Mouse (Mus musculus) midbrain, embryonic 16.5 days (tissue): ENCODE results near the gene Tex22. TPM values are rescaled to one million over a fixed set of nuclear protein-coding genes. Genes with fewer than 3 reads are reported as not detected.

Experiments used
- ATAC-seq: fragments of 200-750 bp; cut with Nextera tagmentation; 2 replicates; pipeline ENCODE4 v1.8.0; 2017; ENCODE audit warnings: moderate TSS enrichment
- H3K27ac ChIP-seq: fragments of 300-500 bp; sonication (generic); 2 replicates; pipeline ENCODE4 v1.5.1; 2014; ENCODE audit warnings: mild to moderate bottlenecking, low read length, mixed read lengths
- H3K27me3 ChIP-seq: fragments of 300-500 bp; sonication (generic); 2 replicates; pipeline ENCODE4 v1.6.1; 2014; ENCODE audit warnings: low read depth, low read length, mixed read lengths; ENCODE audit not compliant: control insufficient read depth, insufficient read depth
- H3K36me3 ChIP-seq: fragments of 300-500 bp; sonication (generic); 2 replicates; pipeline ENCODE4 v1.6.1; 2014; ENCODE audit warnings: mild to moderate bottlenecking, low read length, moderate library complexity, mixed read lengths; ENCODE audit not compliant: control insufficient read depth, insufficient read depth
- H3K4me1 ChIP-seq: fragments of 300-500 bp; sonication (generic); 2 replicates; pipeline ENCODE4 v1.6.1; 2014; ENCODE audit warnings: mild to moderate bottlenecking, low read length, mixed read lengths; ENCODE audit not compliant: control insufficient read depth, insufficient read depth
- H3K4me2 ChIP-seq: fragments of 300-500 bp; sonication (generic); 2 replicates; pipeline ENCODE4 v1.6.1; 2014; ENCODE audit warnings: mild to moderate bottlenecking, low read length, mixed read lengths
- H3K4me3 ChIP-seq: fragments of 300-500 bp; sonication (generic); 2 replicates; pipeline ENCODE4 v1.5.1; 2014; ENCODE audit warnings: low read depth, mild to moderate bottlenecking, low read length, moderate library complexity, mixed read lengths
- H3K9ac ChIP-seq: fragments of 300-500 bp; sonication (generic); 2 replicates; pipeline ENCODE4 v1.6.1; 2014; ENCODE audit warnings: low read depth, low read length, mixed read lengths
- H3K9me3 ChIP-seq: fragments of 300-500 bp; sonication (generic); replicated peaks from 2 replicates; pipeline ENCODE4 v1.6.1; 2014; ENCODE audit warnings: mild to moderate bottlenecking, low read length, mixed read lengths; ENCODE audit not compliant: control insufficient read depth, poor library complexity, severe bottlenecking
- WGBS: fragments of 180-500 bp; shearing (Covaris S2); extraction: QIAGEN DNeasy Blood & Tissue Kit; methylation state at CpG from one replicate; pipeline ENCODE4 v1.1.7; 2014; 5-methylcytosine and 5-hydroxymethylcytosine counted together
- polyA plus RNA-seq: library from polyadenylated mRNA; unstranded; fragments of >200 nt; fragmentation: Nextera tagmentation; extraction: Ambion mirVana; gene quantifications from 2 replicates; pipeline ENCODE4 v1.2.1, GENCODE M21; 2015

Tex22 gene
- polyA plus RNA-seq, 1 experiment from 2014 or later, result not detected

DNA sequence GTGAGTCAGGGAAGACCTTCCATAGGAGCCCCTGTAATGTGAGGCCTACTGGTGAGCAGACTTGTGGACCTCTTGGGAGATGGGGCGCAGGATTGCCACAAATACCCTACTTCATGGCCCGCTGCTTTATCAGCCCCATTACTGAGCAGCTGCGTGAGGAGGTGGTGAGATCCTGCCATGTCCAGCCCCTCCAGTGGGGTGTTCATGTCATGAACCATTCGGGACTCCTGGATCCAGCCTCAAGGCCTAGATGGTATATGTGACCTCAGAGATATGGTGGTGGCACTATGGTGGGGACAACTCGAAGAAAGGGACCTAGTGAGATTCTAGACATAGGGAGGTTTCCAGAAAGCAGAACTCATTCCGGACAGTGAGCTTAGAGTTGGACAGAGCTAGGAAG, 14.8 kb downstream of the Tex22 start:
- Histone ChIP-seq H3K4me1 (no peaks in the 10 kb centered on the region), H3K9me3 (no peaks in the 10 kb centered on the region), H3K27ac (no peak overlapping the region), H3K4me3 (no peak overlapping the region), H3K9ac (no peak overlapping the region), H3K27me3 (no peaks in the 10 kb centered on the region), H3K36me3 (no peaks in the 10 kb centered on the region), H3K4me2 (no peak overlapping the region)
- 89% methylated on average over 6 of the region's 6 CpGs for WGBS
- no peak for ATAC-seq

DNA sequence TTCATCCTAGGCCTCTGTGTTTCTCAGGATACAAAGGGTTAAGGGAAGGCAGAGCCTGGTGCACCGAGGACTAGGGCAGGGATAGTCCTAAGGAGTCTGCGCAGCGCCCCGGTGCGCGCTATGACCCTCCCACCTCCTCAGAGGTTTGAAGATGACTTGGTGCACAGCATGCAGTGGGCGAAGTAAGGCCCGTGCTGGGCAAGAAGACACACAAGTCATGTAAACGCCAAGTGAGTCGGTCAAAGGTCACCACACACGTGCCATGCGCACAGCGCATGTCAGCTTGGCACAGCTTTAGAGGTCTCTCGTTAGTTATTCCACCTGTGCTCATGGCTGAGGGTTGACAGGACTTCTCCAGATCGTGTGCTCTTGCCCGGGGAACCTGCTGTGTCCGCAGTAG, 15.8 kb downstream of the Tex22 start:
- WGBS, result 83% methylated on average over 17 of the region's 17 CpGs
- no peak overlapping the region for H3K9ac ChIP-seq
- no peaks in the 10 kb centered on the region for H3K4me1 ChIP-seq
- no peaks in the 10 kb centered on the region for H3K9me3 ChIP-seq
- no peaks in the 10 kb centered on the region for H3K27me3 ChIP-seq
- H3K27ac ChIP-seq, result no peak overlapping the region
- no peaks in the 10 kb centered on the region for H3K36me3 ChIP-seq
- no peak for ATAC-seq
- no peak overlapping the region for H3K4me3 ChIP-seq
- H3K4me2 ChIP-seq, result no peak overlapping the region

DNA sequence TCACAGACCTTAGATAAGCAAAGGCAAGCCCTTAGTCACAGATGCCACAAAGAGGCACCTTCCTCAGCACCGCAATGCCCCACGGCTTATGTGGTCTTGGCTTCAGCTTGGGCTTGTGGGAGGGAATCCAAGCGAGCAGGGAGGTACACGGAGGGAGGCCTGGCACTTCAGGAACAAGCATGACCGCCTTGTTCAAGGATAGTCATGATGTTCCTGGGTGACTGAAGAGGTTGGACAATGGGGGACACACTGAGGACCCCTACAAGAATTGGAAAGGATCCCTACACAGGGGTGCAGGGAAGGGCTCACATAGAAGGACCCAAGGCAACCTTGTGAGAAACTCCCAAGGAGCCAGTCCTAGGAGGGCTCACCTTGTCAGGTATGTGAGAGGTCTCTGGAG, 22.7 kb downstream of the Tex22 start:
- peak; percentile 7; the same call in 1 of the 2 replicates for ATAC-seq
- peak overlapping the region; percentile 100 for H3K4me3 ChIP-seq
- peak overlapping the region; percentile 99 for H3K4me2 ChIP-seq
- no peaks in the 10 kb centered on the region for H3K9me3 ChIP-seq
- H3K36me3 ChIP-seq, result no peaks in the 10 kb centered on the region
- WGBS, result 86% methylated on average over 5 of the region's 5 CpGs
- H3K27ac ChIP-seq, result peak overlapping the region; percentile 74; the same call in 1 of the 2 replicates
- H3K27me3 ChIP-seq, result no peaks in the 10 kb centered on the region
- peaks cover 30% of the 10 kb centered on the region for H3K4me1 ChIP-seq
- peak overlapping the region; percentile 94 for H3K9ac ChIP-seq

DNA sequence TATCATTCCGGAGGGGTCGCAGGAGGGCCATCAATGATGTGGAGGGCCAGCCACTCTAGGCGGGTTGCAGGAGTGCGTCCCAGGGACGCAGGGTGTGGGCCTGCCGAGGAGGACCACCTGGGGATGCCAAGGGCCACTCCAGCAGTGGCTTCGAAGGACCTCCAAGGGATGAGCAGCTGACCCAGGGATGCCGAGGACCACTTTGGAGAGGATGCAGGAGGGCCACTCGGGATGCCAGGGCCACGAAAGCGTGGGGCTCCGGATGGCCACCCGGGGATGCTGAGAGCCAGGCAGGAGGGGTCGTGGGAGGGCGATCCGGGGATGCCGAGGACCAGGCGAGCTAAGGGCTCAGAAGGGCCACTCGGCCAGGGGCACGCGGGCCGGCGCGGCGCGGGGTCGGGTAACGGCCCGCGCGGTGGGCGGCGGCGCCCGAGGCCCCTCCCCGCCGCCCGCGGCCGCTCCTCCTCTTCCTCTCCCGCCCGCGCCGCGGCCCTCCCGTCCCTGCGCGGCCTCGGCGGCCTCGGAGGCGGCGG, 23.5 kb downstream of the Tex22 start, which contains the start of gene Mta1:
Gene Mta1 (plus strand): TSS at position 530 of the 533 bp plus-strand sequence.
- H3K27me3 ChIP-seq, result no peaks in the 10 kb centered on the region
- no peaks in the 10 kb centered on the region for H3K36me3 ChIP-seq
- peaks cover 30% of the 10 kb centered on the region for H3K4me1 ChIP-seq
- H3K4me2 ChIP-seq, result peak within 1 kb of the TSS; percentile 99
- no peaks in the 10 kb centered on the region for H3K9me3 ChIP-seq
- peak within 1 kb of the TSS; percentile 94 for H3K9ac ChIP-seq
- WGBS, result under 1% methylated on average over 35 of the region's 53 CpGs
- peak; percentile 36 for ATAC-seq
- H3K4me3 ChIP-seq, result peak within 1 kb of the TSS; percentile 100
- peak within 1 kb of the TSS; percentile 74 for H3K27ac ChIP-seq

DNA sequence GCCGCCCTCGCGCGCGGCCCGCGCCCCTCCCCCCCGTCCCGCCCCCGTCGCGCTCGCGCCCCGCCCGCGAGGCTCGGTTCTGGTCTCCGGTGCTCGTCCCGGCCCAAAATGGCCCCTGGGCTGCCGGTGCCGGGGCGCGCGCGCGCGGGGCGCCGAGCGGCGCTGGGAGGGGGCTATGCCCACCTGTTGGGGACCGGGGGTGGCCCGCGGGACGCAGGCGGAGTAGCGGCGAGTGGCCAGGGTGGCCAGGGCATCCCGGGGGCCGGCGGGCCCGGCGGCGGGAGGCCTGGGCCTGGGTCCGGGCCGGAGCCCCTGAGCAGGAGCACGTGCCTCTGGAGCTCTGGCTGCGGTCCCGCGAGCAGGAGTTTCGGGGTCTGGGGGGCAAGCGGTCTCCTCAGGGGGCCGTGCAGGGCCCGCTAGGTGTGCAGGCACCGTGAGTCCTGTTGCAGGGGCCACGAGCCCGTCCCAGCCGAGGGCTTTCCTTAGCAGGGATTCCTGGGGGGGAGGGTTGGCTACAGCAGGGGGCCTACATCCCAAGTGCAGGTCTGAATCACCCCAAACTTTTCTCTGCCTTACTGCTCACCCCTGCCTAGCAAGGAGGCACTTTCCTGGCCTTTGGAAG, 24.3 kb downstream of the Tex22 start:
- Histone ChIP-seq H3K4me1 (peaks cover 30% of the 10 kb centered on the region), H3K4me3 (peak overlapping the region; percentile 100), H3K9me3 (no peaks in the 10 kb centered on the region), H3K27me3 (no peaks in the 10 kb centered on the region), H3K27ac (peak overlapping the region; percentile 74), H3K36me3 (no peaks in the 10 kb centered on the region), H3K9ac (peak overlapping the region; percentile 94), H3K4me2 (peak overlapping the region; percentile 94)
- 1% methylated on average over 19 of the region's 60 CpGs for WGBS
- ATAC-seq, result peak; percentile 19; the same call in 1 of the 2 replicates

DNA sequence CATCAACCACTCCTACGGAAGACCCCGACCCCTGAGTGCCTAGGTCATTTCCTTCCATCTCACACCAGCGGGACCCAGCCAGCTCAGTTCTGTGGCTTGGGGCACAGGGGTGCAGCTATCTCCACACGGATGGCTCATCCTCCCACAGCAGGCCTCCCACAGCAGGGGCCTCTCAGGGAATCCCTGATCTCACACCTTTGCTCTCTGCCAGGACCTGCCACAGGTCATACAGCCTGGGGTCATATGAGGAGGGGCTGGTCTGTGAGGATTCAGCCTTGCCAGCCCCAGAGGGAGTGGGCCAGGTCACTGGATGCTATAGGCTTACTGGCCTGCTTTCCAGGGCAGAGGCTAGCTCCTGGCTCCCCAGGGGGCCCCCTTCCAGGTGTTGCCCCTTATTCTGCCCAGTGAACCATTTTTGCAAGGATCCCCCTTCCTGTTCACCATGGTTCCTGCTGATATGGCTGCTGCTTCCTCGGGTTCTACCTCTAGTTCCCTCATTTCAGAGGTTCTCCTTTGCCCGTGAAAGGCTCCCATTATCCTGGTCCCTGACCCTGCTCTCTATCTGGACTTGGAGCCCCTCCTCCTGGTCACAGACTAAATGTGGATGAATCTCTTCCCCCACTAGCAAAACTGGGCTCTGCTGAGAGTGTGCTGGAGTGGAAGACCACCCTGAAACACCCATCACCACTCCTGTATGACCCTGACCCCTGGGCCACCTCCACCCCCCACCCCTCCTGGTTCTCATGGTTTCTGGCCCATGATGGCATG, 25.4 kb downstream of the Tex22 start:
- Histone ChIP-seq H3K27me3 (no peaks in the 10 kb centered on the region), H3K9ac (peak overlapping the region; percentile 94), H3K4me3 (peak overlapping the region; percentile 100), H3K36me3 (no peaks in the 10 kb centered on the region), H3K4me1 (peaks cover 30% of the 10 kb centered on the region), H3K4me2 (peak overlapping the region; percentile 94), H3K9me3 (no peaks in the 10 kb centered on the region), H3K27ac (no peak overlapping the region)
- WGBS, result 36% methylated on average over 6 of the region's 6 CpGs
- ATAC-seq, result no peak

DNA sequence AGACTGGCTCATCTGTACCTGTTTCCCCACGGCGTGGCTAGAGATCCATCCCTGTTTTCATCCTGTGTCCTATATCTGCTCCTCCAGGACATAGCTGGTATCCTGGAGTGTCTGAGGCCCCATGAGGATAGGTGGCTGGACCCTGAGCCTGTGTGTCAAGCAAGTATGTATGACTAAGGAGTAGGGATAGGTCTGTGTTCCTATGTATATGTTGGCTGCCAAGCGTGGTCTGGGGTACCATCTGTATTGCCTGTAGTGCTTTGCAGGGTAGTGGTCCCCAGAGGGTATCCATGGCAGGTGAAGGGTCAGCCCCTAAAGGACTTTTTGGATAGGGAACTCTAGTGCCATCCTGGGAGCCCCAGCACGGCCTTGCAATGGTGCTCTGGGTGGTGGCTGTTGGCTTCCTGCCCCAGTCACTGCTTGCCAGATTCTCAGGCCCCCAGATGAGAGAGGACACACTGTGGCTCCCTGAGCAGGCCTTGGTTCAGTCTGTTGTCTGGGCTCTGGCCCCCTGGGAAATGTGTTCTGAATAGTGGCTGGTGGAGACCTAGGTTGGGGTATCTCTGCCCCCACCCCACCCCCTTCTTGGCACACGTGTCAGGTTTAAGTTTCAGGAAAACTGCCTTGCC, 26.3 kb downstream of the Tex22 start:
- Histone ChIP-seq H3K4me3 (no peak overlapping the region), H3K9me3 (no peaks in the 10 kb centered on the region), H3K27me3 (no peaks in the 10 kb centered on the region), H3K27ac (no peak overlapping the region; the same call in 1 of the 2 replicates), H3K4me1 (peaks cover 30% of the 10 kb centered on the region), H3K36me3 (no peaks in the 10 kb centered on the region), H3K9ac (no peak overlapping the region), H3K4me2 (no peak overlapping the region; the same call in 1 of the 2 replicates)
- WGBS, result 76% methylated on average over 5 of the region's 5 CpGs
- ATAC-seq, result no peak

DNA sequence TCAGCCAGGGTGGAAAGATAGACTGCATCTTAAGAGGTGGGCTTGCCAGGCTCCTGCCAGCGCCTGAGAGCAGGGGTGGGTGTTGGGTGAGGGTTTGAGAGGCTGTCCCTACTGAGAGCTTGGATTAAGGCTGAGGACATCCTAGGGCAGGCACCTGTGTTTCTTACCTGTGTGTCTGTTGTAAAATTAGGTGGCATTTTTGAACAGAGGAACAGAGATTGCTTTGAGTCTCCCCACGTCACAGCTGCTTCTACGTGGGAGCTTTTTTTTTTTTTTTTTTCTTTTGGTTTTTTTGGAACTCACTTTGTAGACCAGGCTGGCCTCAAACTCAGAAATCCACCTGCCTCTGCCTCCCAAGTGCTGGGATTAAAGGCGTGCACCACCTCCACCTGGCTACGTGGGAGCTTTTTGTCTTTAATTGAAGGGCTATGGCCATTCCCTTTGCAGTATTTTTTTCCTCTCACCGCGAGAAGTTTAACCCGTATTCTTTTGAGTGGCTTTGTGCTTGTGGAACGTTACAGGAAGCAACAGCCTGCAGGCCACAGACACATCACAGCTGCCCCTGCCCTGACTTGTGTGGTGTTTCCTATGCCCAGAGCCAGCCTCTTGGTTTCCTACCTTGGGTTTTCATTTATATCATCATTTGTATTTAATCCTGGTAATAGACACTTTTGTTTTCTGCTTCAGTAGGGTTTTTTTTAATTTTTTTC, 27.1 kb downstream of the Tex22 start:
- WGBS, result 79% methylated on average over 9 of the region's 9 CpGs

More for the DNA sequence above, 27.1 kb downstream of the Tex22 start:
- no peak for ATAC-seq
- H3K4me2 ChIP-seq, result no peak overlapping the region
- no peaks in the 10 kb centered on the region for H3K36me3 ChIP-seq
- no peaks in the 10 kb centered on the region; the same call in 1 of the 2 replicates for H3K9me3 ChIP-seq
- H3K4me1 ChIP-seq, result peaks cover 30% of the 10 kb centered on the region
- H3K27me3 ChIP-seq, result no peaks in the 10 kb centered on the region
- no peak overlapping the region for H3K4me3 ChIP-seq
- no peak overlapping the region for H3K9ac ChIP-seq
- H3K27ac ChIP-seq, result no peak overlapping the region
